Comparison of ENCODE assay signal across 29 mouse cellular contexts in the genomic region with DNA sequence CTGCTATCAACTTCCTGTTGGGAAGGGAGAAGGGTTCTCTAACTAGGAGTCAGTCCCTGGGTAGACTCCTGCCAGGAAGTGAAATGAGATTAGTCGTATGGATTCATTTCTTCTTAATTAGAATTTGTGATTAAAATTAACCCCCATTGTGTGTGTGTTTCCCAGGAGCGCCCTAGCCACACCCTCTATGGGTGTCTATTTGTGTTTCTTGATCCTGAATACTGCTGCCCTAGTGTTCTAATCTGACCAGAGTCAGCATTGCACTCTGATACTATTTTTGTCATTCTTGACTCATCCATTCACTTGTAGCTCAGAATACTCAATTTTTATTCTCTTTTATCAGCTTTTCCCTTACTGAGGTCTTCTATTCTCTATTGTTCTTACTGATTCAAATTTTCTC.
DNase-seq lines count a peak whose midpoint lies in the region; ATAC-seq and TF ChIP-seq lines count a peak whose summit lies in the region.
"Had no signal": no experiment of that assay in that cellular context is flagged by ENCODE, and none has a peak within 500 bp of the region (broad histone marks: within the 10 kb centered on the region; RNA-seq: fewer than 3 reads in every experiment).

No protein-coding gene starts in this region.

- H3K27ac ChIP-seq in heart, embryonic 12.5 days (ENCODE audit: poor library complexity, severe bottlenecking): peak overlapping the region; percentile 67
- peak overlapping the region; percentile 45; the same call in 1 of the 2 replicates for H3K27ac ChIP-seq in liver, embryonic 12.5 days
- 0 out of 2 replicates have a peak overlapping the region, but pooled peaks have one; percentile 1 for H3K27ac ChIP-seq in liver, embryonic 15.5 days (replicated peaks)
- H3K27ac ChIP-seq in hindbrain, embryonic 11.5 days (ENCODE audit: low read depth, low read length): no peak overlapping the region
- H3K27ac ChIP-seq: embryonic facial prominence, embryonic 13.5 days; forebrain, embryonic 10.5 days; hindbrain, embryonic 10.5 days; kidney, postnatal 0 days; limb, embryonic 13.5 days; neural tube, embryonic 15.5 days had no signal

- H3K9me3 ChIP-seq in heart, embryonic 12.5 days (replicated peaks): no peaks in the 10 kb centered on the region
- no peaks in the 10 kb centered on the region for H3K9me3 ChIP-seq in liver, embryonic 12.5 days (replicated peaks)
- H3K9me3 ChIP-seq in liver, embryonic 15.5 days (replicated peaks): no peaks in the 10 kb centered on the region
- H3K9me3 ChIP-seq in hindbrain, embryonic 11.5 days (ENCODE audit: control insufficient read depth, low read length): no peaks in the 10 kb centered on the region
- H3K9me3 ChIP-seq: embryonic facial prominence, embryonic 13.5 days; forebrain, embryonic 10.5 days; hindbrain, embryonic 10.5 days; limb, embryonic 13.5 days; neural tube, embryonic 15.5 days had no signal

- TF ChIP-seq POLR2A in myocyte (IDR thresholded peaks at IDR 0.05; ENCODE audit: insufficient read length, low read depth): no peak

- no peak overlapping the region for H3K4me2 ChIP-seq in heart, embryonic 12.5 days
- peak overlapping the region; percentile 8; the same call in 1 of the 2 replicates for H3K4me2 ChIP-seq in liver, embryonic 12.5 days
- no peak overlapping the region for H3K4me2 ChIP-seq in liver, embryonic 15.5 days
- H3K4me2 ChIP-seq in myocyte (ENCODE audit: low read depth): peak overlapping the region; percentile 13
- H3K4me2 ChIP-seq in hindbrain, embryonic 11.5 days (replicated peaks; ENCODE audit: low read depth, low read length): no peak overlapping the region
- H3K4me2 ChIP-seq: embryonic facial prominence, embryonic 13.5 days; limb, embryonic 13.5 days; neural tube, embryonic 15.5 days had no signal

- no peaks in the 10 kb centered on the region for H3K36me3 ChIP-seq in heart, embryonic 12.5 days
- no peaks in the 10 kb centered on the region for H3K36me3 ChIP-seq in liver, embryonic 12.5 days
- no peaks in the 10 kb centered on the region for H3K36me3 ChIP-seq in liver, embryonic 15.5 days (replicated peaks)
- no peaks in the 10 kb centered on the region for H3K36me3 ChIP-seq in myocyte (ENCODE audit: control insufficient read depth, insufficient read depth)
- no peaks in the 10 kb centered on the region for H3K36me3 ChIP-seq in hindbrain, embryonic 11.5 days (ENCODE audit: control insufficient read depth, insufficient read depth, low read length)
- H3K36me3 ChIP-seq: limb, embryonic 13.5 days; neural tube, embryonic 15.5 days had no signal

- H3K79me2 ChIP-seq in myocyte (ENCODE audit: control insufficient read depth, insufficient read depth): peaks cover 43% of the 10 kb centered on the region

- H3K4me3 ChIP-seq in heart, embryonic 12.5 days: no peak overlapping the region
- no peak overlapping the region for H3K4me3 ChIP-seq in liver, embryonic 12.5 days
- H3K4me3 ChIP-seq in liver, embryonic 15.5 days (replicated peaks): no peak overlapping the region
- H3K4me3 ChIP-seq in myocyte: no peak overlapping the region
- no peak overlapping the region for H3K4me3 ChIP-seq in hindbrain, embryonic 11.5 days (ENCODE audit: low read depth, low read length)
- H3K4me3 ChIP-seq: embryonic facial prominence, embryonic 13.5 days; forebrain, embryonic 10.5 days; hindbrain, embryonic 10.5 days; limb, embryonic 13.5 days; neural tube, embryonic 15.5 days had no signal

- 50% methylated on average over 2 of the region's 2 CpGs for WGBS in heart, embryonic 12.5 days
- WGBS in liver, embryonic 12.5 days (ENCODE audit: insufficient replicate concordance): 33% methylated on average over 2 of the region's 2 CpGs
- WGBS in liver, embryonic 15.5 days (ENCODE audit: insufficient replicate concordance): 32% methylated on average over 2 of the region's 2 CpGs
- 81% methylated on average over 2 of the region's 2 CpGs for WGBS in hindbrain, embryonic 11.5 days

- DNase-seq in heart, adult 18-20 months: no peak
- no peak for DNase-seq in liver
- no peak for DNase-seq in hindbrain, embryonic 11.5 days (ENCODE audit: low spot score)
- DNase-seq: adrenal gland, postnatal 25 days; B cell, adult 2 months; cerebellum, adult 18-20 months; cerebellum, postnatal 10 days; kidney, adult 8-10 months; kidney, postnatal 4 days; lung, adult 18-20 months; lung, postnatal 4 days; midbrain, embryonic 14.5 days; right cerebral cortex, postnatal 25 days; spleen, adult 18-20 months; thymus, postnatal 14 days had no signal

- no peak overlapping the region for H3K9ac ChIP-seq in heart, embryonic 12.5 days
- no peak overlapping the region for H3K9ac ChIP-seq in liver, embryonic 12.5 days
- no peak overlapping the region for H3K9ac ChIP-seq in liver, embryonic 15.5 days
- no peak overlapping the region for H3K9ac ChIP-seq in hindbrain, embryonic 11.5 days (ENCODE audit: low read depth, low read length)
- H3K9ac ChIP-seq: embryonic facial prominence, embryonic 13.5 days; limb, embryonic 13.5 days; neural tube, embryonic 15.5 days had no signal

- H3K27me3 ChIP-seq in heart, embryonic 12.5 days (replicated peaks): no peaks in the 10 kb centered on the region
- no peaks in the 10 kb centered on the region for H3K27me3 ChIP-seq in liver, embryonic 12.5 days (replicated peaks)
- no peaks in the 10 kb centered on the region for H3K27me3 ChIP-seq in liver, embryonic 15.5 days
- no peaks in the 10 kb centered on the region for H3K27me3 ChIP-seq in myocyte (ENCODE audit: control insufficient read depth, insufficient read depth, insufficient read length)
- no peaks in the 10 kb centered on the region for H3K27me3 ChIP-seq in hindbrain, embryonic 11.5 days (ENCODE audit: control insufficient read depth, insufficient read depth, low read length)
- H3K27me3 ChIP-seq: embryonic facial prominence, embryonic 13.5 days; limb, embryonic 13.5 days; neural tube, embryonic 15.5 days had no signal

- ATAC-seq in heart, embryonic 12.5 days (ENCODE audit: insufficient number of reproducible peaks, low FRiP score): no peak
- peak; percentile 63 for ATAC-seq in liver, embryonic 12.5 days
- ATAC-seq in liver, embryonic 15.5 days (ENCODE audit: insufficient read depth): no peak
- no peak for ATAC-seq in hindbrain, embryonic 11.5 days (ENCODE audit: low FRiP score)
- ATAC-seq: forebrain, embryonic 16.5 days; hindbrain, embryonic 16.5 days; intestine, embryonic 16.5 days; lung, postnatal 0 days had no signal

- H3ac ChIP-seq in myocyte (ENCODE audit: control insufficient read depth, insufficient read length): no peak overlapping the region

- H3K4me1 ChIP-seq in heart, embryonic 12.5 days (replicated peaks): peaks cover 32% of the 10 kb centered on the region
- H3K4me1 ChIP-seq in liver, embryonic 12.5 days: peaks cover 37% of the 10 kb centered on the region
- peaks cover 35% of the 10 kb centered on the region for H3K4me1 ChIP-seq in liver, embryonic 15.5 days (replicated peaks)
- no peaks in the 10 kb centered on the region for H3K4me1 ChIP-seq in hindbrain, embryonic 11.5 days (replicated peaks; ENCODE audit: control insufficient read depth, insufficient read depth, low read length)
- H3K4me1 ChIP-seq: hindbrain, embryonic 10.5 days had no signal

TF ChIP-seq in myocyte, 11 proteins besides CTCF, POLR2A, EP300 and RAD21:
- TF ChIP-seq SRF (IDR thresholded peaks at IDR 0.05; ENCODE audit: control insufficient read depth, insufficient read length, low read depth) (no peak), TCF12 (IDR thresholded peaks at IDR 0.05; ENCODE audit: insufficient read depth, poor library complexity, severe bottlenecking) (no peak), REST (IDR thresholded peaks at IDR 0.05; ENCODE audit: insufficient read depth, insufficient read length) (no peak), E2F4 (IDR thresholded peaks at IDR 0.05; ENCODE audit: insufficient read depth) (no peak), MYOG (IDR thresholded peaks at IDR 0.05; ENCODE audit: control insufficient read depth in 1 of 3, insufficient read depth in 1 of 3, insufficient read length in 2 of 3, low read depth in 2 of 3) (no peak), USF1 (IDR thresholded peaks at IDR 0.05; ENCODE audit: low read depth) (no peak), TCF3 (IDR thresholded peaks at IDR 0.05; ENCODE audit: insufficient read length, low read depth) (no peak), CEBPB (IDR thresholded peaks at IDR 0.05; ENCODE audit: insufficient read depth, poor library complexity, severe bottlenecking) (no peak), MYOD1 (IDR thresholded peaks at IDR 0.05; ENCODE audit: control insufficient read depth in 1 of 3, insufficient read length in 2 of 3, low read depth in 2 of 3) (no peak), MAX (IDR thresholded peaks at IDR 0.05; ENCODE audit: low read depth) (no peak), POLR2AphosphoS2 (IDR thresholded peaks at IDR 0.05; ENCODE audit: insufficient read length, low read depth) (no peak)

Comparison
In these comparisons a context has a peak if more than half of its experiments do, and no peak if none do; other contexts are left out.
1. H3K4me2 ChIP-seq: peak in liver, embryonic 12.5 days (single experiment) and myocyte (single experiment); none in heart, embryonic 12.5 days (single experiment), liver, embryonic 15.5 days (single experiment) and hindbrain, embryonic 11.5 days (single experiment).